Mouse (Mus musculus): ENCODE results near the gene Cct7. TPM values are rescaled to one million over a fixed set of nuclear protein-coding genes. Genes with fewer than 3 reads are reported as not detected.
"Not testable (repeated sequence)": the region's sequence is repeated elsewhere in the genome, so short reads cannot be mapped to it uniquely, and the experiment has no call there.

Cct7 gene
- polyA plus RNA-seq, 1 experiment from 2014 or later, result 312 TPM

DNA sequence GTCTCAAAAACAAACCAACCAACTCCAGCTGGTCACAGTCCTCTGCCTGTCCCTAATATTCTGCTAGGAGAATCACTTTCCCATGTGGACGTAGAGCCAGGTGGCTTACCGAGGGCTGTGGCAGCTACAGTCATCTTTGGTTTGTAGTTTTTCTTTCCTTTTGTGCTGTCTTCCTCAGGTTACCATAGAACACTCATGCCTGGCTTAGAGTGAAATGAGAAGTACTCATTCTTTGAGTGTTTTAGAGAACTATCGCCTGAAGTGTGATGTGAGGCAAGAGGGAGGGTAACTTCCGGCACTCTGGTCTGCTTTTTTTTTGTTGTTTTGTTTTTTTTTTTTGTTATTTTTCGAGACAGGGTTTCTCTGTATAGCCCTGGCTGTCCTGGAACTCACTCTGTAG, 17.4 kb upstream of the Cct7 start:
- H3K9ac ChIP-seq, result no peak overlapping the region
- no peak for ATAC-seq (replicated peaks; ENCODE audit: insufficient number of reproducible peaks, insufficient read depth, low FRiP score, low read depth)
- H3K27ac ChIP-seq, result no peak overlapping the region
- 78% methylated on average over 5 of the region's 5 CpGs for WGBS
- peaks cover 4% of the 10 kb centered on the region; the same call in 1 of the 2 replicates for H3K4me1 ChIP-seq (replicated peaks)
- H3K27me3 ChIP-seq, result no peaks in the 10 kb centered on the region
- H3K4me3 ChIP-seq, result no peak overlapping the region
- H3K4me2 ChIP-seq, result no peak overlapping the region
- H3K9me3 ChIP-seq (replicated peaks), result no peaks in the 10 kb centered on the region
- peaks cover 8% of the 10 kb centered on the region; the same call in 1 of the 2 replicates for H3K36me3 ChIP-seq

DNA sequence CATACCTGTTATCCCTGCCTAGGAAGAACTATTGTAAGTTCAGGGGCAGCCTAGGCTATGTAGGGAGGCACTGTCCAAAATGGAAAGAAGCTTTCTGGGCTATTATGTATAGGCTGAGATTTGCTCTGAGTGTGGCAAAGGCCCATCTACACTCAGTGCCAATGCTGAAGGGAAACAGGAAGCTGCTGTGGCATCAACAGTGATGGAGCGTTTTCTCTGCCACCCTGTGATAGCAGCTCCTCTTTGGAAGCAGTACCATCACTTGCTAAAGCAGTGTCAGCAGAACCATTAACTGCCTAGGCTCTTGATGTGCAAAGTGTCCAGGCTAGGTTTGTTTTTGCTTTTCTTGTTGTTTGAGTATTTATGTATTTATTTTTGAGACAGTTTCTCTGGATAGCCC, 15.1 kb upstream of the Cct7 start:
- H3K9me3 ChIP-seq (replicated peaks), result no peaks in the 10 kb centered on the region
- H3K9ac ChIP-seq, result no peak overlapping the region
- no peak for ATAC-seq (replicated peaks; ENCODE audit: insufficient number of reproducible peaks, insufficient read depth, low FRiP score, low read depth)
- H3K4me1 ChIP-seq (replicated peaks), result peaks cover 4% of the 10 kb centered on the region; the same call in 1 of the 2 replicates
- no peak overlapping the region for H3K4me3 ChIP-seq
- peaks cover 30% of the 10 kb centered on the region for H3K36me3 ChIP-seq
- H3K27me3 ChIP-seq, result no peaks in the 10 kb centered on the region
- WGBS, result 65% methylated on average over 1 of the region's 1 CpGs
- no peak overlapping the region for H3K4me2 ChIP-seq
- H3K27ac ChIP-seq, result no peak overlapping the region

DNA sequence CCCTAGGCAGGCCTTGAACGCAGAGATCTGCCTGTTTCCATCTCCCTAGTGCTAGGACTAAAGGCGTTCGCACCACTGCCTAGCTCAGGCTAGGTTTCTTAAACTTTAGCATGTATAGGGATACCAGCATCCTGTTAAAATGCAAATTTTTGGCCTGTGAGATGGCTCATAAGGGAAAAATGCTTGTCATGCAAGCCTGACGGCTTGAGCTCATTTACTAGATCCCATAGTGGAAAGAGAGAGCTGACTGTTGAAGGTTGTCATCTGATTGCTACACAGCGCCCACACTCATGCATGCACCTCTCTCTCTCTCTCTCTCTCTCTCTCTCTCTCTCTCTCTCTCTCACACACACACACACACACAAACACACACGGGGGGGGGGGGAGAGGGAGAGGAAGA, 14.7 kb upstream of the Cct7 start:
- H3K4me2 ChIP-seq, result no peak overlapping the region
- peaks cover 4% of the 10 kb centered on the region; the same call in 1 of the 2 replicates for H3K4me1 ChIP-seq (replicated peaks)
- peaks cover 34% of the 10 kb centered on the region for H3K36me3 ChIP-seq
- H3K27ac ChIP-seq, result no peak overlapping the region
- no peak overlapping the region for H3K4me3 ChIP-seq
- ATAC-seq (replicated peaks; ENCODE audit: insufficient number of reproducible peaks, insufficient read depth, low FRiP score, low read depth), result no peak
- no peaks in the 10 kb centered on the region for H3K27me3 ChIP-seq
- 77% methylated on average over 5 of the region's 6 CpGs for WGBS
- no peaks in the 10 kb centered on the region for H3K9me3 ChIP-seq (replicated peaks)
- H3K9ac ChIP-seq, result no peak overlapping the region

DNA sequence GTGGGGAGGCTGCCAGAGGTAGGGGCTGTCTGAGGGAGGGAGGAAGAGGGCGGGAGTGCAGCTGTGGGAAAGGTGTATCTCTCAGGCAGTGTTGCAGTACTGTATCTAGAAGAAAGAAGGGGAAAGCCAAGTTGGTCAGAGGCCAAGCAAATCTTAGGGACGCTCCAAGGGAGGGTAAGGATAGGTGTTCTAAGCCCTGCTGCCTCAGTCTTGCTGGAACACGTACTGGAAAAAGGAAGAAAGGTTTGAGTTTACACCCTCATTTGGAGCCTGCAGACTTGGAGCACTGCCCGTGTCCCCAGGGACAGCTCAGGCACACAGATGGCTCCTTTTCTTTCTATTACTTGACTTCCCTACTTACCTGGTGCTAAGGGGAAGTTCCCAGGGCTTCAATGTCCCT, 10.2 kb upstream of the Cct7 start:
- H3K27me3 ChIP-seq, result no peaks in the 10 kb centered on the region
- H3K4me3 ChIP-seq, result no peak overlapping the region
- H3K36me3 ChIP-seq, result peaks cover 51% of the 10 kb centered on the region
- 90% methylated on average over 4 of the region's 4 CpGs for WGBS
- H3K4me1 ChIP-seq (replicated peaks), result no peaks in the 10 kb centered on the region
- no peaks in the 10 kb centered on the region for H3K9me3 ChIP-seq (replicated peaks)
- H3K4me2 ChIP-seq, result no peak overlapping the region
- no peak; the same call in 1 of the 2 replicates for ATAC-seq (replicated peaks; ENCODE audit: insufficient number of reproducible peaks, insufficient read depth, low FRiP score, low read depth)
- no peak overlapping the region for H3K9ac ChIP-seq
- no peak overlapping the region for H3K27ac ChIP-seq

DNA sequence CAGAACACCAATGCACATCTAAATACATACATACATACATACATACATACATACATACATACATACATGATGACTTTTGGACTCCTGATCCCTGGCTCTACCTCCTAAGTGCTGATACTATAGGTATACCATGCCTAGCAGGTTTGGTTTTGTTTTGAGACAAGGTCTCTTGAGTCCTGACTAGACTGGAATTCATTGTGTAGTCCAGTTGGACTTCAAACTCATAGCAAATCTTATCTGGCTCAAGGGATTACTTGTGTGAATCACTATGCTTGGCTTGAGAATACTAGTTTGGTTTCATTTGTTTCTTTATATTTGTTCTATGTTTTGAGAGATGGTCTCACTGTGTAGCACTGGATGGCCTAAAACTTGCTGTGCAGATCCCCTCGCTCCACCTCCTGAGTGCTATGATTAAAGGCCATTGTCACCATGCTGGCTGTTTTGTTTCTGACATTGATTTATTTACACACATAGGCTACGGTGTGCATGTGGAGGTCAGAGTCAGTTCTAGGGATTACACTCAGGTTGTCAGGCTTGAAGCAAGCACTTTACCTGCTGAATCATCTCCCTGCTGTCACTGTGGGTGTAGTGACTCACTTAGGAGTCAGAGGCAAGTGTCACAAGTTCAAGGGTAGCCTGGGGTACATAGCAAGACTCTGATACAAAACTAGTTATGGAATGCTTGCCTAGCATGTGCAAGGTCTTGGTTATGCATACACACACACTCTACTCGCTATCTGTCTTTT, 7.7 kb upstream of the Cct7 start:
- WGBS, result 82% methylated on average over 3 of the region's 3 CpGs
- no peak overlapping the region for H3K9ac ChIP-seq
- peaks cover 61% of the 10 kb centered on the region for H3K36me3 ChIP-seq
- H3K27me3 ChIP-seq, result no peaks in the 10 kb centered on the region
- H3K9me3 ChIP-seq (replicated peaks), result no peaks in the 10 kb centered on the region
- no peak overlapping the region for H3K4me3 ChIP-seq
- no peak for ATAC-seq (replicated peaks; ENCODE audit: insufficient number of reproducible peaks, insufficient read depth, low FRiP score, low read depth)
- H3K27ac ChIP-seq, result no peak overlapping the region
- no peaks in the 10 kb centered on the region for H3K4me1 ChIP-seq (replicated peaks)
- no peak overlapping the region for H3K4me2 ChIP-seq

DNA sequence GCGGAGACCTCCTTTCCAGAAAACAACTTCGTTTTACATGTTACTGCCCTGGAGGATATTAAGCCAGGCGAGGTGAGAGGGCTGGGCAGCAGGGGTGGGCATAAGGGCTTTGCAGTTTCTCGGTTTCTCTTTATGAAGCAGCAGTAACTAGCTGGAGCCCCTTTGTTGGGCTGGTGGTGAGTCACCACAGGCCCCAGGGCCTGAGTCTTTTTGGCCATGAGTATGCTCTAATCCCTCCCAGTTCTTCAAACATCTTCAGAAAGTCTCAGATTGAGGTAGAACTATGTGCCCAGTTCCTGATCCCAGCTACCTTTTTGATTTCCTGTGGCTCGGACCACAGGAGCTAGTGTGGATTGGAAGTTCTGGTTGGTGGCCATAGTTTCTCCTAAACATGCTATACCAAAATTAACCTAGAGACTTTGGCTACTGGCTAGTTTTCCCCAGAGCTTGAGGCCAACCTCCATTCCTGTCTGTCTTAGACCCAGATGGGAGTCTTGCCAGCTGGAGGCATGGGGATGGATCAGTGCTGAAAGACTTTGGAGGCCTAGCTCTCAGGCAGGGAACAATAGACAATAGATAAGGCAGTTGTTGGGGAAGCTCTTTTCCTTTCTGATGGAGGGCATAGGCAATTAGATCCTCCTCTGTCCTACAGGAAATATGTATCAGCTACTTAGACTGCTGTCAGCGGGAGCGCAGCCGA, 6.9 kb upstream of the Cct7 start:
- Histone ChIP-seq H3K36me3 (peaks cover 53% of the 10 kb centered on the region), H3K4me3 (no peak overlapping the region), H3K4me2 (no peak overlapping the region), H3K9ac (no peak overlapping the region), H3K27ac (no peak overlapping the region), H3K4me1 (replicated peaks) (no peaks in the 10 kb centered on the region), H3K9me3 (replicated peaks) (no peaks in the 10 kb centered on the region), H3K27me3 (no peaks in the 10 kb centered on the region)
- WGBS, result 80% methylated on average over 8 of the region's 8 CpGs
- no peak for ATAC-seq (replicated peaks; ENCODE audit: insufficient number of reproducible peaks, insufficient read depth, low FRiP score, low read depth)

DNA sequence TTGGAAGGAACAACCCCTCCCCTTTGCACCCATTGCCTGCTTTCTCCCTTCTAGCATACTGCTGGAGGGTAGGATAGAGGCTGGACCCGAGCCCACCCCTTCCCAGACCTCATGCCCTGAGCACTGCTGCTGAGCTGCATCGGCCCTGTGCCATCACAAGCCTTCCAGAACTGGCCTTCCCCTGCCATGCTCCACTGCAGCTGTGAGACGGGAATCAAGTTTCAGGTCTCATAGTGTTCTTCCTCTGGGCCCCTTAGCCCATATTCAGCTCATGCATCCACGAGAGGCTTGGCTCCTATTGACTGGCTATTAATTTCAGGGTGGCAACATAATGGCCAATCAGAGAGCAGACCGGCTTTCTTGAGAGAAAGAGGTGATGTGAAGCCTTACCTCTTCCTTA, 6.0 kb upstream of the Cct7 start:
- no peak overlapping the region for H3K4me2 ChIP-seq
- H3K9me3 ChIP-seq (replicated peaks), result no peaks in the 10 kb centered on the region
- no peak overlapping the region for H3K4me3 ChIP-seq
- H3K36me3 ChIP-seq, result peaks cover 45% of the 10 kb centered on the region; the same call in 1 of the 2 replicates
- no peaks in the 10 kb centered on the region for H3K27me3 ChIP-seq
- WGBS, result 85% methylated on average over 5 of the region's 5 CpGs
- H3K9ac ChIP-seq, result no peak overlapping the region
- peaks cover 2% of the 10 kb centered on the region; the same call in 1 of the 2 replicates for H3K4me1 ChIP-seq (replicated peaks)
- no peak overlapping the region for H3K27ac ChIP-seq
- no peak for ATAC-seq (replicated peaks; ENCODE audit: insufficient number of reproducible peaks, insufficient read depth, low FRiP score, low read depth)

DNA sequence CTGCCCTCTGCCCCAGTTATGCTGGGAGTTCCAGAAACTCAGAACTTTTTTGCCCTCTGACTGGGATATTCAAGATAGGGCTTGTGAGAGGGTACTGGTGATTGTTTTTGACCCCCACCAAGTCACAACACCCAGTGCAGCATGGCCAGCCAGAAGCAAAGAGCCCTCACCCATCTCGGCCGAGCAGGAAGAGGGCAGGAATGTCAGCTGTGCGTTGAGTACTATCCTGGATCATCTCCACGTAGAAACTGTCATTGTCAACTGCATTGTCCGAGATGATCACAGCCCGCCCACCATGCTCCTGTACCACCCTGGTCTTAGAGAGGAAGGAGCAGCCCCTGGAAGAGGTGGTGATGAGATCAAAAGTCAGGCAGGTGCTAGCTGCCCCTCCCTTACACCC, 4.0 kb upstream of the Cct7 start:
- H3K4me2 ChIP-seq, result no peak overlapping the region
- H3K9ac ChIP-seq, result no peak overlapping the region
- 84% methylated on average over 6 of the region's 6 CpGs for WGBS
- H3K36me3 ChIP-seq, result peaks cover 32% of the 10 kb centered on the region; the same call in 1 of the 2 replicates
- H3K9me3 ChIP-seq (replicated peaks), result no peaks in the 10 kb centered on the region
- no peak overlapping the region for H3K27ac ChIP-seq
- ATAC-seq (replicated peaks; ENCODE audit: insufficient number of reproducible peaks, insufficient read depth, low FRiP score, low read depth), result no peak
- H3K27me3 ChIP-seq, result no peaks in the 10 kb centered on the region
- H3K4me1 ChIP-seq (replicated peaks), result peaks cover 8% of the 10 kb centered on the region; the same call in 1 of the 2 replicates
- no peak overlapping the region for H3K4me3 ChIP-seq

DNA sequence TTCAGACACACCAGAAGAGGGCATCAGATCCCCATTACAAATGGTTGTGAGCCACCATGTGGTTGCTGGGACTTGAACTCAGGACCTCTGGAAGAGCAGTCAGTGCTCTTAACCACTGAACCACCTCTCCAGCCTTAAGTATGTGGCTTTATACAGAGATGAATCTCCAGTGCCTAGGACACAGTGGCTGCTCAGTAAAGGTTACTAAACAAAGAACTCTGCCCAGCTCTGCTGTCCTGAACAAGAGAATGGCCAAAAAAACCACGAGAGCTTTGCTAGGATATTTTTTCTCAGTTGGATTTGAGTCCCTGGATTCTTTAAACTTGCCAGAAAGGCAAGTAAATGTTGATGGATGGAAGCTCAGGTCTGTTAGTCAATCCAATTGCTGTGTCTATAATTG, 1.2 kb upstream of the Cct7 start:
- 53% methylated on average over 1 of the region's 1 CpGs for WGBS
- peak overlapping the region; percentile 81 for H3K9ac ChIP-seq
- not testable (repeated sequence) for H3K27me3 ChIP-seq; H3K9me3 ChIP-seq (replicated peaks); H3K27ac ChIP-seq; ATAC-seq (replicated peaks; ENCODE audit: insufficient number of reproducible peaks, insufficient read depth, low FRiP score, low read depth)
- peaks cover 28% of the 10 kb centered on the region for H3K4me1 ChIP-seq (replicated peaks)
- peak overlapping the region; percentile 65 for H3K4me3 ChIP-seq
- peaks cover 26% of the 10 kb centered on the region; the same call in 1 of the 2 replicates for H3K36me3 ChIP-seq
- H3K4me2 ChIP-seq, result peak overlapping the region; percentile 97

DNA sequence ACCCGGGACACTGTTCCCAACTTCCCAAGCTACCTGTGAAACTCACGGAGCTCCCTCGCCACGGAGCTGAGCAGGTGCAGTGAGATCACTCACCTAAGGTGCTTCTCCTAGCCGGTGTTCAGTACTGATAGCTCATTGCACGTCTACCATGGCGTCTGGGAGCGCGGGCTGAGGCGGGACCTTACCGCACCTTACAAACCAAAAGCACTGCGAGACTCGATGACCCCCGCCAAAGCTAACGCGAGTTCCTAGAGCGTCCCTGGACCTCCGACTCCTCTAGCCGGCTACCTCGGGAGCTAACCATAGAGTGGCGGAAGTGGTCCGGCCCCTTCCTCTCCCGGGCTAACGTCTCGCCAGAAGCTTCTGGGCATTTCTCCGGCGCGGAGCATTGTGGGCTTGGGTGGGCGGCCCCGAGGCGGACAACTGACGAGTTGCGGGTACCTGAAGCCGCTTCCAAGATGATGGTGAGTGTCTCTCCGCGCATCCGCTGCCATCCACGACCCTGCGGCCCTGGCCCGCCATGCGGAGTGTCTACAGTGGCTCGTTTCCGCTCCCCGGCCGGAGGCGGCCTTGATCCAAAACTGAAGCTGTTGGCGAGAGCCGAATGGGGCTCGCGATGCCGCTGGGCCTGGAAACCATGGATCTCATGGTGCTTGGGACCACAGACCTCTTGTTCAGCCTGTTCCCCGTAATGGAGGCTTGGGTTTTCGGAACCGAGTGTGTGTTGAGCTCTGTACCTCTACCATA, 523 bp downstream of the Cct7 start, which contains the start of gene Pradc1:
Pradc1 (minus strand) TSS at position 307 of the 747 bp plus-strand sequence.
- Histone ChIP-seq H3K36me3 (peaks cover 9% of the 10 kb centered on the region; the same call in 1 of the 2 replicates), H3K4me3 (peak within 1 kb of the TSS; percentile 65), H3K9me3 (replicated peaks) (no peaks in the 10 kb centered on the region), H3K27me3 (no peaks in the 10 kb centered on the region), H3K9ac (peak within 1 kb of the TSS; percentile 81), H3K27ac (peak within 1 kb of the TSS; percentile 86), H3K4me2 (peak within 1 kb of the TSS; percentile 97), H3K4me1 (replicated peaks) (peaks cover 35% of the 10 kb centered on the region)
- peak; percentile 89 for ATAC-seq (replicated peaks; ENCODE audit: insufficient number of reproducible peaks, insufficient read depth, low FRiP score, low read depth)
- under 1% methylated on average over 54 of the region's 54 CpGs for WGBS

DNA sequence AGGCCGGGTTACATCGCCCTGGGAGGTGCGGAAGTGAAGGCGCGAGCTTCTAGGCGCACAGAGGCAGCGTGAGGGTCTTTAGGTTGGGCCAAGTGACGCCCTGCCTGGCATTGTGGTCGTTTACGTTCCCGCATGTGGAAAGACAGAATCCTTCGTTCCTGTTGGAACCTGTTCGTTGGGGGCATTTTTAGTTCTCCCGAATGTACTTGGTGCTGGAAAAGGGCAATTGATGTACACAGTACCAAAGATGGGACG, 1.0 kb downstream of the Cct7 start:
- no peak for ATAC-seq (replicated peaks; ENCODE audit: insufficient number of reproducible peaks, insufficient read depth, low FRiP score, low read depth)
- H3K4me1 ChIP-seq (replicated peaks), result peaks cover 35% of the 10 kb centered on the region

More for the DNA sequence above, 1.0 kb downstream of the Cct7 start:
- Histone ChIP-seq H3K9ac (peak overlapping the region; percentile 77), H3K4me2 (peak overlapping the region; percentile 97), H3K4me3 (peak overlapping the region; percentile 65), H3K36me3 (peaks cover 4% of the 10 kb centered on the region; the same call in 1 of the 2 replicates), H3K27me3 (no peaks in the 10 kb centered on the region), H3K27ac (peak overlapping the region; percentile 86), H3K9me3 (replicated peaks) (no peaks in the 10 kb centered on the region)
- under 1% methylated on average over 15 of the region's 15 CpGs for WGBS

All from heart, embryonic 15.5 days (tissue).